Mouse (Mus musculus): ENCODE results near the gene Plcl2. TPM values are rescaled to one million over a fixed set of nuclear protein-coding genes. Genes with fewer than 3 reads are reported as not detected.
"Not testable (repeated sequence)": the region's sequence is repeated elsewhere in the genome, so short reads cannot be mapped to it uniquely, and the experiment has no call there.

Plcl2 gene
- polyA plus RNA-seq, 1 experiment from 2014 or later = 7.7 TPM

GRCm38 (mm10) chr17:50641076-50641610 lies 131.9 kb downstream of the Plcl2 start:
- peaks cover 8% of the 10 kb centered on the region for H3K4me1 ChIP-seq
- ATAC-seq (ENCODE audit: low FRiP score, low read depth) = no peak
- no peak overlapping the region for H3K9ac ChIP-seq (replicated peaks)
- WGBS = 91% methylated on average over 2 of the region's 2 CpGs
- H3K4me2 ChIP-seq (replicated peaks) = no peak overlapping the region
- H3K27ac ChIP-seq (replicated peaks) = no peak overlapping the region
- H3K27me3 ChIP-seq = no peaks in the 10 kb centered on the region
- no peak overlapping the region for H3K4me3 ChIP-seq
- H3K36me3 ChIP-seq = no peaks in the 10 kb centered on the region
- no peaks in the 10 kb centered on the region for H3K9me3 ChIP-seq

GRCm38 (mm10) chr17:50641879-50642278 lies 132.7 kb downstream of the Plcl2 start:
- H3K4me3 ChIP-seq = no peak overlapping the region
- H3K4me2 ChIP-seq (replicated peaks) = no peak overlapping the region
- 89% methylated on average over 1 of the region's 1 CpGs for WGBS
- no peaks in the 10 kb centered on the region for H3K36me3 ChIP-seq
- H3K4me1 ChIP-seq = peaks cover 8% of the 10 kb centered on the region
- ATAC-seq (ENCODE audit: low FRiP score, low read depth) = no peak
- H3K9me3 ChIP-seq = no peaks in the 10 kb centered on the region
- no peak overlapping the region for H3K27ac ChIP-seq (replicated peaks)
- H3K27me3 ChIP-seq = no peaks in the 10 kb centered on the region
- no peak overlapping the region for H3K9ac ChIP-seq (replicated peaks)

DNA sequence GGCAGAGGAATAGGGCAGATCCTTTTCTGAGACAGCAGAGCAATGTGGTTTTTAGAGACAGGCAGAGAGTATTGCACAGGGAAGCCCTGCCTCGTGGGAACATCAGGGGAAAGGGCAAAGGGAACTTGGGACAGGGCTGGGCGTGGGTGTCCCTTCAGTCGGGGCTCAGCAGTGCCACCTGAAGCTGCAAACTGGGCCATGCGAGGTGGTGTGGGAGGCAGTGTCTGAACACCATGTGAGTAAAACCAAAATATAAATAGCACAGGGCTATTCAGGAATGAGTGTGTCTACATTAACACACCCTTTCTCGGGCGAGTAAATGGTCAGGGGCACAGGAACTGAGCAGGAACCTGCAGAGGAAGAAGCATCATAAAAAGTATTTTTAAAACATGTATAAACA lies 134.2 kb downstream of the Plcl2 start:
- H3K9ac ChIP-seq (replicated peaks) = no peak overlapping the region
- WGBS = 68% methylated on average over 6 of the region's 6 CpGs
- no peaks in the 10 kb centered on the region for H3K36me3 ChIP-seq
- no peak overlapping the region for H3K27ac ChIP-seq (replicated peaks)
- peaks cover 8% of the 10 kb centered on the region for H3K4me1 ChIP-seq
- H3K4me3 ChIP-seq = no peak overlapping the region
- no peak for ATAC-seq (ENCODE audit: low FRiP score, low read depth)
- H3K9me3 ChIP-seq = peaks cover 1% of the 10 kb centered on the region; the same call in 1 of the 2 replicates
- H3K27me3 ChIP-seq = no peaks in the 10 kb centered on the region
- H3K4me2 ChIP-seq (replicated peaks) = no peak overlapping the region

- Histone ChIP-seq H3K4me1 (peaks cover 8% of the 10 kb centered on the region), H3K36me3 (no peaks in the 10 kb centered on the region), H3K27ac (replicated peaks) (peak overlapping the region; percentile 58; the same call in 1 of the 2 replicates), H3K9me3 (peaks cover 5% of the 10 kb centered on the region; the same call in 1 of the 2 replicates), H3K4me3 (no peak overlapping the region), H3K4me2 (replicated peaks) (no peak overlapping the region), H3K9ac (replicated peaks) (no peak overlapping the region), H3K27me3 (no peaks in the 10 kb centered on the region)
- 25% methylated on average over 6 of the region's 6 CpGs for WGBS
- peak; percentile 58 for ATAC-seq (ENCODE audit: low FRiP score, low read depth)
Measured at GRCm38 (mm10) chr17:50643989-50644388, 134.8 kb downstream of the Plcl2 start.

- not testable (repeated sequence) for H3K9ac ChIP-seq (replicated peaks); H3K4me1 ChIP-seq; H3K4me2 ChIP-seq (replicated peaks); H3K36me3 ChIP-seq; H3K27ac ChIP-seq (replicated peaks); H3K27me3 ChIP-seq; ATAC-seq (ENCODE audit: low FRiP score, low read depth); H3K9me3 ChIP-seq; H3K4me3 ChIP-seq
- WGBS = 97% methylated on average over 4 of the region's 4 CpGs
Measured at GRCm38 (mm10) chr17:50648141-50648540, 138.9 kb downstream of the Plcl2 start.

GRCm38 (mm10) chr17:50648757-50649419 lies 139.7 kb downstream of the Plcl2 start:
- no peaks in the 10 kb centered on the region for H3K27me3 ChIP-seq
- WGBS = 92% methylated on average over 6 of the region's 6 CpGs
- peaks cover 5% of the 10 kb centered on the region; the same call in 1 of the 2 replicates for H3K9me3 ChIP-seq
- no peak for ATAC-seq (ENCODE audit: low FRiP score, low read depth)
- H3K4me3 ChIP-seq = no peak overlapping the region
- H3K4me1 ChIP-seq = 0 out of 2 replicates have a peak, but pooled peaks cover 4% of the 10 kb centered on the region
- no peak overlapping the region for H3K4me2 ChIP-seq (replicated peaks)
- H3K9ac ChIP-seq (replicated peaks) = no peak overlapping the region
- H3K36me3 ChIP-seq = no peaks in the 10 kb centered on the region
- H3K27ac ChIP-seq (replicated peaks) = no peak overlapping the region

DNA sequence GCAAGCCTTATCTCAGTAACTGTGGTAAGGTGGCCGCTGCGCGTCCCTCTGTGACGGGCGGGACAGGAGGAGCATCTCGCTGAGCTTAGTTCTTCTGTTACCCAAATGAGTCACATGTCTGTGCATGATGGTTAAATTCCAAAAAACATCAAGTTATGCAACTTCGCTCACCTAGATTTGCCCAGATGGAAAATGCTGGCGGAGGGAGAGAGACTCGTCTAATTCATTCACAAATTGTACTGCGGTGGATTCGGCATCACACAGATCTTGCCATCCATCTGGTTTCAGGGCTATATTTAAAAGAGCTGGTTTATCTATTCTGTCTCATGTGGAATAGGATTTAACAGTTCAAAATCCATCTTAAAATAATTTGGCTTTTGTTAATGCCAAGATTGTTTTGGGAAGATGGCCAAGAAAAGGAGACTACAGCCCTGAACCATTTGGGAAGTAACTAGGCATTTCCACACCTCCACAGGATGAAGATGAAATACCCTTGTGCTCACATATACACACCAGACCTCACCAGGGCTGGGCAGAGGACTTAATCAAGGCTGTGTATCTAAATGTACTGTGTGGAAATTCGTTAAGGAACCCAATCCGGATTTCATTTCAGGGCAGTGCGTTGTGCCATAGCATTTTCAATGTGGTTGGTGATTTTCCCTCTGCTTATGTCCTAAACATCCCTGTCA lies 141.5 kb downstream of the Plcl2 start:
- no peak for ATAC-seq (ENCODE audit: low FRiP score, low read depth)
- H3K36me3 ChIP-seq = no peaks in the 10 kb centered on the region
- no peak overlapping the region for H3K9ac ChIP-seq (replicated peaks)
- H3K9me3 ChIP-seq = peaks cover 5% of the 10 kb centered on the region; the same call in 1 of the 2 replicates
- H3K4me1 ChIP-seq = 0 out of 2 replicates have a peak, but pooled peaks cover 3% of the 10 kb centered on the region
- no peaks in the 10 kb centered on the region for H3K27me3 ChIP-seq
- no peak overlapping the region for H3K4me3 ChIP-seq
- no peak overlapping the region for H3K27ac ChIP-seq (replicated peaks)
- 95% methylated on average over 14 of the region's 14 CpGs for WGBS
- H3K4me2 ChIP-seq (replicated peaks) = no peak overlapping the region

- no peak for ATAC-seq (ENCODE audit: low FRiP score, low read depth)
- H3K27ac ChIP-seq (replicated peaks) = no peak overlapping the region
- no peaks in the 10 kb centered on the region for H3K9me3 ChIP-seq
- WGBS = 60% methylated on average over 5 of the region's 5 CpGs
- H3K27me3 ChIP-seq = no peaks in the 10 kb centered on the region
- H3K36me3 ChIP-seq = no peaks in the 10 kb centered on the region
- H3K4me1 ChIP-seq = 0 out of 2 replicates have a peak, but pooled peaks cover 3% of the 10 kb centered on the region
- no peak overlapping the region for H3K4me2 ChIP-seq (replicated peaks)
- H3K9ac ChIP-seq (replicated peaks) = no peak overlapping the region
- no peak overlapping the region for H3K4me3 ChIP-seq
Measured at GRCm38 (mm10) chr17:50654741-50655415, 145.7 kb downstream of the Plcl2 start.

DNA sequence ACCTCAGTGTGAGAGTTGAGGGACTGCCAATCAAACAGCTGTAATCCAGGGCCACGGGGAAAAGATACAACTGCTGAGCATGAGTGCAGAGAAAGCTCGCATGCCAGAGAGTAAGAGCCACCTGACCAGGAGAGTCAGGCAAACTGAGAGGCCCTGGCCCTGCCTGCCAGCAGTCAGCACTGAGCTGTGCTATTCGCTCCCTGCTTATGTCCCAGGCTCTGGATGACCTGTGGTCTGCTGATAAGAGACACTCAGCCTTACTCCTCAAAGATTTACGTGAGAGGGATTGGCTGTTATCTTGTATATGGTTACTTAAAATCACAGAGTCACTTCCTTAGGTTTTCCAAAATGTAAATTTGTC lies 146.2 kb downstream of the Plcl2 start:
- ATAC-seq (ENCODE audit: low FRiP score, low read depth) = no peak
- no peaks in the 10 kb centered on the region for H3K9me3 ChIP-seq
- no peak overlapping the region for H3K4me3 ChIP-seq
- H3K27me3 ChIP-seq = no peaks in the 10 kb centered on the region
- no peak overlapping the region for H3K9ac ChIP-seq (replicated peaks)
- WGBS = 61% methylated on average over 4 of the region's 4 CpGs
- 0 out of 2 replicates have a peak, but pooled peaks cover 3% of the 10 kb centered on the region for H3K4me1 ChIP-seq
- H3K4me2 ChIP-seq (replicated peaks) = no peak overlapping the region
- H3K36me3 ChIP-seq = no peaks in the 10 kb centered on the region
- no peak overlapping the region for H3K27ac ChIP-seq (replicated peaks)

- Histone ChIP-seq H3K4me3 (no peak overlapping the region), H3K36me3 (no peaks in the 10 kb centered on the region), H3K9me3 (no peaks in the 10 kb centered on the region), H3K27ac (replicated peaks) (no peak overlapping the region), H3K4me1 (0 out of 2 replicates have a peak, but pooled peaks cover 3% of the 10 kb centered on the region), H3K4me2 (replicated peaks) (no peak overlapping the region), H3K9ac (replicated peaks) (no peak overlapping the region), H3K27me3 (no peaks in the 10 kb centered on the region)
- no peak for ATAC-seq (ENCODE audit: low FRiP score, low read depth)
Measured at GRCm38 (mm10) chr17:50657321-50657720, 148.1 kb downstream of the Plcl2 start.

GRCm38 (mm10) chr17:50658901-50659300 lies 149.7 kb downstream of the Plcl2 start:
- WGBS = 94% methylated on average over 8 of the region's 8 CpGs
- Histone ChIP-seq H3K4me1 (0 out of 2 replicates have a peak, but pooled peaks cover 3% of the 10 kb centered on the region), H3K9ac (replicated peaks) (no peak overlapping the region), H3K4me3 (no peak overlapping the region), H3K27me3 (no peaks in the 10 kb centered on the region), H3K9me3 (no peaks in the 10 kb centered on the region), H3K36me3 (no peaks in the 10 kb centered on the region), H3K4me2 (replicated peaks) (no peak overlapping the region), H3K27ac (replicated peaks) (no peak overlapping the region)
- no peak for ATAC-seq (ENCODE audit: low FRiP score, low read depth)

GRCm38 (mm10) chr17:50667596-50667995 lies 158.4 kb downstream of the Plcl2 start:
- Histone ChIP-seq H3K9ac (replicated peaks) (no peak overlapping the region), H3K36me3 (no peaks in the 10 kb centered on the region)
- 96% methylated on average over 9 of the region's 9 CpGs for WGBS

More at GRCm38 (mm10) chr17:50667596-50667995, 158.4 kb downstream of the Plcl2 start:
- no peak overlapping the region for H3K4me2 ChIP-seq (replicated peaks)
- H3K4me1 ChIP-seq = no peaks in the 10 kb centered on the region
- H3K27me3 ChIP-seq = no peaks in the 10 kb centered on the region
- ATAC-seq (ENCODE audit: low FRiP score, low read depth) = no peak
- H3K27ac ChIP-seq (replicated peaks) = no peak overlapping the region
- H3K9me3 ChIP-seq = no peaks in the 10 kb centered on the region
- no peak overlapping the region for H3K4me3 ChIP-seq
